Mouse (Mus musculus) heart, embryonic 10.5 days (tissue): ENCODE measurements around the gene Clca1. TPM values are rescaled to one million over a fixed set of nuclear protein-coding genes. Genes with fewer than 3 reads are reported as not detected.

Experiments used
- DNase-seq: peaks from one replicate; pipeline ENCODE4 v3.0.0-alpha.2; 2017; ENCODE audit warnings: low spot score
- H3K27ac ChIP-seq: fragments of 300-500 bp; sonication (generic); 2 replicates; pipeline ENCODE4 v1.5.1; 2016; ENCODE audit warnings: mild to moderate bottlenecking
- H3K27me3 ChIP-seq: fragments of 300-500 bp; sonication (generic); 2 replicates; pipeline ENCODE4 v1.6.1; 2016; ENCODE audit warnings: mild to moderate bottlenecking; ENCODE audit not compliant: poor library complexity, insufficient read depth, severe bottlenecking
- H3K36me3 ChIP-seq: fragments of 300-500 bp; sonication (generic); 2 replicates; pipeline ENCODE4 v1.6.1; 2016; ENCODE audit warnings: mild to moderate bottlenecking, moderate library complexity
- H3K4me1 ChIP-seq: fragments of 300-500 bp; sonication (generic); 2 replicates; pipeline ENCODE4 v1.6.1; 2016; ENCODE audit warnings: mild to moderate bottlenecking
- H3K4me3 ChIP-seq: fragments of 300-500 bp; sonication (generic); 2 replicates; pipeline ENCODE4 v1.5.1; 2016; ENCODE audit warnings: mild to moderate bottlenecking, moderate library complexity
- H3K9me3 ChIP-seq: fragments of 300-500 bp; sonication (generic); 2 replicates; pipeline ENCODE4 v1.6.1; 2016; ENCODE audit warnings: mild to moderate bottlenecking, moderate library complexity
- WGBS: fragments of 180-500 bp; shearing (Covaris S2); methylation state at CpG from one replicate; pipeline ENCODE4 v1.1.7; 2016; 5-methylcytosine and 5-hydroxymethylcytosine counted together
- polyA plus RNA-seq: library from polyadenylated mRNA; unstranded; fragments of >200 nt; fragmentation: Nextera tagmentation; extraction: Ambion mirVana; gene quantifications from 2 replicates; pipeline ENCODE4 v1.2.1, GENCODE M21; 2016

Clca1 gene
- polyA plus RNA-seq, 1 experiment from 2014 or later: 0.05 TPM

- H3K4me3 ChIP-seq: no peak overlapping the region
- H3K9me3 ChIP-seq: no peaks in the 10 kb centered on the region
- H3K4me1 ChIP-seq: no peaks in the 10 kb centered on the region
- no peak for DNase-seq
- H3K27ac ChIP-seq: no peak overlapping the region
- no peaks in the 10 kb centered on the region for H3K36me3 ChIP-seq
- no peaks in the 10 kb centered on the region for H3K27me3 ChIP-seq
These were observed 40.0 kb downstream of the Clca1 start for GRCm38 (mm10) chr3:144992618-144993017.

DNA sequence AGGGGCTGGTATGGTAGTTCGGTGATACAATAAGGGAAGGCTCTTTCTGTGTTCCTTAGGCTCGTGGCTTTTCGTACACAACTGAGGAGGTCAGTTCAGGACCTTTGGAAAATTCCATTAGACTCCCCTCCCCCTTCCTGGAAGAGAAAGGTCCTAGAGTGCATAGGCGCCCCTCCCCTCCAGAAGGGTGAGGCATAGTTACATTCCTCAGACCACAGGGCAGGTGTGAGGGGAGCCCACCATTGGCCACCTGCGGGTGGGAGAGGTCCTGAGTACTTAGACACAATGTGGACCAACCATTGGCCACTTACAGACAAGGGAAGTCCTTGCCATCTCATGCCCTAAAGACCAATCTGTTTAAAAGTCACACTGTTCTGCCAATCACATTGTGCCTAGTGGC is 46.7 kb downstream of the Clca1 start:
- Histone ChIP-seq H3K27ac (no peak overlapping the region), H3K4me3 (no peak overlapping the region), H3K9me3 (no peaks in the 10 kb centered on the region), H3K4me1 (no peaks in the 10 kb centered on the region), H3K27me3 (no peaks in the 10 kb centered on the region), H3K36me3 (no peaks in the 10 kb centered on the region)
- DNase-seq: no peak
- WGBS: 64% methylated on average over 5 of the region's 5 CpGs

DNA sequence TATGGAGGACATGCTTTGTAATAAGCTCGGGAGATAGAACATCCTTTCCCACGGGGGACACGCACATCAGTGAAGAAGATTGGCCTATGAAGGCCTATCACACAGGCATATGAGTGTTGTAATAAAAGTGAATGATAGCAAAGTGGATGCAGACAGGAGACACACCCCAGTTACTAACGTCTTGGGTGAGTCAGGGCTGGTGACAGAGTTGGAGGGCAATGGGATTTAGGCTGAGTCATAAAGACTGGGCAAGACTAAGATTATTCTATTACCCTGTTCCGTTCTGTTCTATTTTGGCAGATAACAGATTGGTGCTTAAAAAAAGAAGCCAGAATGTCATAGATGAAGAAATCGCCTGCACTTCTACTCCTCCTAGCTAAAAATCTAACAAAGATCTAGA is 52.0 kb downstream of the Clca1 start:
- H3K9me3 ChIP-seq: no peaks in the 10 kb centered on the region
- H3K4me1 ChIP-seq: no peaks in the 10 kb centered on the region
- H3K27ac ChIP-seq: no peak overlapping the region
- no peaks in the 10 kb centered on the region for H3K36me3 ChIP-seq
- H3K4me3 ChIP-seq: no peak overlapping the region
- WGBS: 76% methylated on average over 6 of the region's 6 CpGs
- no peaks in the 10 kb centered on the region for H3K27me3 ChIP-seq
- DNase-seq: no peak

DNA sequence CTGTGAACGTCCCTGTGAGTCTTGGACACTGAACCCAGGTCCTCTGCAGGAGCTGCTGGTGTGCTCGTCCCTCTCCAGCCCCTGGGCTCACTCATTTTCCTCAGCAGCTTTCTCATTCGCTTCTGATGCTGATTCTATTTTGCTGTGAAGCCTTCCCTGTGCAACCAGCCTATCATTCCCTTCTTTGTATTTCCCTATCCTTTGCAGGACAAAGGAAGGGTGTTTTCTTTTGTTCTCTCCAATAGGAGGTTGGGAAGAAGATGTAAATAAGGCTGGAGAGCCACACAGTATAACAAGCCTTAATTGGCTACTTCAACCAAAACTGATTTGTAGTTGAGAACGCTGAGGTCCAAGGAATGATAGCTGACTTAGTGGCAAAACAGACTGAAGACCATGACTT is 54.9 kb downstream of the Clca1 start:
- WGBS: 62% methylated on average over 4 of the region's 4 CpGs

DNA sequence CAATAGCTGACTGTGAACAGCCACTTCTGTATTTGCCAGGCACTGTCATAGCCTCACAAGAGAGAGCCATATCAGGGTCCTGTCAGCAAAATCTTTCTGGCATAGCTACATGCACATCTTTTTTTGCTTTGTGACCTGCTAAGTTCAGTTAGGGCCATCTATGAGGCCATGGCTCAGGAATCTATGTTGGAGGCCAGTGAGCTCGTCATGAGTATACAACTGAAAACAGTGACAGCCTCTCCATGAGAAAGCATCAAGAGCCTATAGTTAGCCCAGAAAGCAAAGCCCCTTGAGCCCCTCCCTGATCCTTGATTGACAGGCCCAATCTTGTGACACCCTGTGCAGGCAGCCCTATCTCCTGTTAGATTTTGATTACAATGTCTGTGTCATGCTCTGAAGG is 56.5 kb downstream of the Clca1 start:
- Histone ChIP-seq H3K36me3 (no peaks in the 10 kb centered on the region), H3K27me3 (no peaks in the 10 kb centered on the region), H3K4me1 (no peaks in the 10 kb centered on the region), H3K9me3 (no peaks in the 10 kb centered on the region), H3K27ac (no peak overlapping the region), H3K4me3 (no peak overlapping the region)
- WGBS: 47% methylated on average over 1 of the region's 1 CpGs
- no peak for DNase-seq

More for the DNA sequence above, 54.9 kb downstream of the Clca1 start:
- H3K36me3 ChIP-seq: no peaks in the 10 kb centered on the region
- no peak overlapping the region for H3K4me3 ChIP-seq
- no peaks in the 10 kb centered on the region for H3K9me3 ChIP-seq
- DNase-seq: no peak
- H3K27ac ChIP-seq: no peak overlapping the region
- H3K27me3 ChIP-seq: no peaks in the 10 kb centered on the region
- H3K4me1 ChIP-seq: no peaks in the 10 kb centered on the region

GRCm38 (mm10) chr3:144974945-144975344 is 57.6 kb downstream of the Clca1 start, which contains the start of gene Clca4a:
Gene Clca4a (minus strand): TSS chr3:144975045.
- DNase-seq: no peak
- H3K27me3 ChIP-seq: no peaks in the 10 kb centered on the region
- no peaks in the 10 kb centered on the region for H3K9me3 ChIP-seq
- H3K36me3 ChIP-seq: no peaks in the 10 kb centered on the region
- H3K27ac ChIP-seq: no peak within 1 kb of the TSS
- H3K4me3 ChIP-seq: no peak within 1 kb of the TSS
- no peaks in the 10 kb centered on the region for H3K4me1 ChIP-seq

DNA sequence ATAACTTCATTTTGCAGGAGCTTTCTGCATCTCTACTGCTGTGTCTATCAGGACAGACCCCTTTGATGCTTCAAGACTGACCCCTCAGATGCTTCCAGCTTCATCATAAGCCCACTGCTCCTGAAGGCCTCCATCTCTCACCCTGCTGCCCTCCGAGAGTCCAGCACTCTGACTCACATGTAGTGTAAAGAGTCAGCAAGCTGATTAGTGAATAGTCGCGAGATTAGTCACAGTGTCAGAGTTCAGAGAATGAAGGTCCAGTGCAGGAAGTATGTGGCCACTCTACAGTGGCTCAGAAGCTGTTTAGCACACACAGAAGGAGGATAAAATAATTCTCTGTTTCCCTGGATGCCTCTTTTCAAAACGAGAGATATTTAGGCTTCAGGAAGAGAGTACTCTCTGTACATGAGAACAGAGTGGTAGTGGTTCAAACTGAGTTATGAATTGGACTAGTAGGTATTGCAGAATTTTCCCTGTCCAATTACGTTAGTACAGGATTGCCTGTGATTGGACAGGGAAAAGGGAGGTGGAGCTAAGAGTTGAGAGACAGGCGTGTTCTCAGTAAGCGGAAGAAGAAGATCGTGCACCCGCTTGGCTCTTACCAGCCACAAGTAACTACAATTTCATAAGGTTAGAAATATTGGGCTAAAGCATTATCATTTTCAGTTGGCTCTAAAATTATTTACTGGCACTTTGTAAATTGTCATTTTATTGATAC is 60.9 kb downstream of the Clca1 start:
- no peak overlapping the region for H3K27ac ChIP-seq
- no peaks in the 10 kb centered on the region for H3K36me3 ChIP-seq
- H3K9me3 ChIP-seq: no peaks in the 10 kb centered on the region
- no peak for DNase-seq
- no peak overlapping the region for H3K4me3 ChIP-seq
- H3K4me1 ChIP-seq: no peaks in the 10 kb centered on the region
- WGBS: 67% methylated on average over 9 of the region's 9 CpGs
- H3K27me3 ChIP-seq: no peaks in the 10 kb centered on the region

DNA sequence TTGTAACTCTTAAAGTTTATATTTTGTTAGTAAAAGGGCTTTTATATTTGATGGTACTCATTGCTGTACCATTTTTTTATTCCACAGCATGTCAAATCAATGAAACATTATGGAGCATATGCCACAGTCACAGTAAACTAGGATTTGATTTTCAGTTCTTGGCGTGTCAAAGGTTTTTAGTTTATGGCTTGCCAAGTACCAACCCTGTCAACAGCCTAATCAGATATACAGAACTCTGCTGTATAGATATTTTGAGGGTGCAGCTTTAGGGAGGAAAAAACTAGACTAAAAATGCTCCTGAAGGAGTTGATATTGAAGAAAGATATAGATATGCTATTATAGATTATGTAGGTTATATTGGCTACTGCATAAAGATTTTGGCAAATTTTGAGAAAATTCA is 62.8 kb downstream of the Clca1 start:
- no peak for DNase-seq

GRCm38 (mm10) chr3:144966074-144966473 is 66.5 kb downstream of the Clca1 start:
- Histone ChIP-seq H3K9me3 (no peaks in the 10 kb centered on the region), H3K4me3 (no peak overlapping the region), H3K27me3 (no peaks in the 10 kb centered on the region), H3K4me1 (no peaks in the 10 kb centered on the region), H3K36me3 (no peaks in the 10 kb centered on the region), H3K27ac (no peak overlapping the region)
- 61% methylated on average over 4 of the region's 4 CpGs for WGBS
- DNase-seq: no peak

More for the DNA sequence above, 62.8 kb downstream of the Clca1 start:
- 69% methylated on average over 1 of the region's 1 CpGs for WGBS
- Histone ChIP-seq H3K27me3 (no peaks in the 10 kb centered on the region), H3K36me3 (no peaks in the 10 kb centered on the region), H3K27ac (no peak overlapping the region), H3K9me3 (no peaks in the 10 kb centered on the region), H3K4me1 (no peaks in the 10 kb centered on the region), H3K4me3 (no peak overlapping the region)

Other genes with a start within 250 kb of the Clca1 start
- gene Clca3a2, start 213.3 kb downstream of the Clca1 start, polyA plus RNA-seq: 0.74 and 0.85 TPM in 2 replicates
- not detected in 2 replicates for gene Clca3b, start 183.4 kb downstream of the Clca1 start, polyA plus RNA-seq
- not detected in 2 replicates for gene Clca4b, start 100.2 kb downstream of the Clca1 start, polyA plus RNA-seq
- gene Clca4a, start 57.7 kb downstream of the Clca1 start, polyA plus RNA-seq: 0.05 TPM in 1 of 2 replicates, not detected in the other
- gene Clca2, start 66.7 kb upstream of the Clca1 start, polyA plus RNA-seq: 0.11 TPM in 1 of 2 replicates, not detected in the other
- gene Odf2l, start 85.8 kb upstream of the Clca1 start, polyA plus RNA-seq: 14.1 and 14.7 TPM in 2 replicates